Mouse (Mus musculus) adrenal gland, adult 10 weeks (tissue): Measurements from ENCODE around the gene Btf3. TPM values are rescaled to one million over a fixed set of nuclear protein-coding genes. Genes with fewer than 3 reads are reported as not detected.

Experiments used
- polyA plus RNA-seq: library from polyadenylated mRNA; stranded (reverse); fragments of 350-450 nt; fragmentation: Illumina TruSeq; extraction: RNeasy Lipid Tissue Mini Kit (QIAGEN cat#74804); gene quantifications from one replicate; pipeline ENCODE4 v1.2.3, GENCODE M21; 2014; ENCODE audit warnings: low read depth, low replicate concordance

The Btf3 gene
- 871 TPM for polyA plus RNA-seq

DNA sequence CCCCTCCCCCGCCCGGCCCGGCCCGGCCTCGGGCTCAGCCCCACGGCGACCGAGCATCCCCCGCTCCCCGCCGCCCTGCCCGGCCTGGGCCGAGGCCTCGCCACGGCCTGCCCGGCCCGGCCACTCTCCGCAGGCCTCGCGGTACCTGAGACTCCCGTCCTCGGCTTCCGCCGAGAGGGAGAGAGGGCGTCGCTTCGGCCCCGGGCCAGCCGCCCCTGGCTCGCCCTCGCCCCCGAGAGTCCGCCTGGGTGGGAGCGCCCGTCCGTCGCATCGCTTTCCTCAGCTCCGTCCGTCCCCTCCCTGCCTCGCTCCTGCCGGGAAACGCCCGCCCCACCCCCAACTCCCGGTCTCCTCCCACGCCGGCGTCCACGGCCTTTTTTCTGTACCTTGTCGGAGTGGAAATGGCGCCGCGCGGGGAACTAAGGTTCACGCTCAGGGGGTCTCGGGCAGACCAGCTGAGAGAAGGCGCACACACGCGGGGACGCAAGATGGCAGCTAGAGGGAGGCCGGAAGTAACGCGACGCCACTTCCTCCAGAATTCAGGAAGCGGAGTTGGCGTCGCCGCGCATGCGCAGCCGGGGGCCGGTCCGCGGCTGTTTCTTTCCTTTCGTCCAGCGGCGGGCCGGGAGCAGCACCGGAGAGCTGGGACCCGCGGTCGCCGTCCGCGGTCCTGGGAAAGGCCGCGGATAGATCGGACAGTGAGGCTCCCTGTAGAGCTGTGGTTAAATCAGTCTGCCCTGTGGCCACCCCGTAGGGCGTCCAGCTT is at the start of gene Btf3:
Gene Btf3, minus strand, starts transcription at position 527 of the 766 bp plus-strand sequence.

GRCm38 (mm10) chr13:98354090-98354801 is 37.4 kb upstream of the Btf3 start, which contains the start of gene Foxd1:
Foxd1 (plus strand) TSS chr13:98354242.

DNA sequence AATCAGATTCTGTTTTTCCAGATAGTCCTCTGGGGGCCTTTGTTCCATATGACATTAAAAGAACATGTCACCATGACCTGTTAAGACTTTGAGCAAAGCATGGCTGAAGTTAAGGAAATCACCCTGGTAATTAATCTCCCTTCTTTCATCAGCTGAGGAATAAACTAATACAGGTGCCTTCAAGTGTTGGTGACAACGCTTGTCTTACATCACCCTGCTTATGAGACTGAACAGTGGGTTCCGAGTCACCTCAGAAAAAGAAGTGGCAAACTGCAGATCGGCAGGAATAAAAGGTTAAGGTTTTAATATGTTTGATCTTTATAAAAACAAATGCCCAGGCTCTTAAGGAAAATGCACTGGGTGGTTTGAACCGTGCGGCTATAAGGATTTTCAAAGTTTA is 37.1 kb downstream of the Btf3 start, which contains the start of gene Gm21976:
Gene Gm21976, plus strand, starts transcription at position 202 of the 400 bp plus-strand sequence.

GRCm38 (mm10) chr13:98262636-98263457 is 54.0 kb downstream of the Btf3 start, which contains the start of the genes Utp15 and Ankra2:
Utp15 (minus strand) TSS chr13:98263041.
Ankra2 (plus strand) TSS chr13:98263074.

Other genes with a start within 250 kb of the Btf3 start
- gene Arhgef28, start 110.6 kb downstream of the Btf3 start, polyA plus RNA-seq = 4.9 TPM
- gene Utp15, start 54.0 kb downstream of the Btf3 start, polyA plus RNA-seq = 26.3 TPM
- 36.4 TPM for gene Ankra2, start 53.9 kb downstream of the Btf3 start, polyA plus RNA-seq
- gene Gm21976, start 37.1 kb downstream of the Btf3 start, polyA plus RNA-seq = not detected
- gene Foxd1, start 37.2 kb upstream of the Btf3 start, polyA plus RNA-seq = 0.47 TPM
- gene Gm10320, start 175.0 kb upstream of the Btf3 start, polyA plus RNA-seq = not detected